Mouse (Mus musculus): Measurements from ENCODE around the gene Rnf121. TPM values are rescaled to one million over a fixed set of nuclear protein-coding genes. Genes with fewer than 3 reads are reported as not detected.

Rnf121 gene
- polyA plus RNA-seq, 1 experiment from 2014 or later, result 18.2 TPM

DNA sequence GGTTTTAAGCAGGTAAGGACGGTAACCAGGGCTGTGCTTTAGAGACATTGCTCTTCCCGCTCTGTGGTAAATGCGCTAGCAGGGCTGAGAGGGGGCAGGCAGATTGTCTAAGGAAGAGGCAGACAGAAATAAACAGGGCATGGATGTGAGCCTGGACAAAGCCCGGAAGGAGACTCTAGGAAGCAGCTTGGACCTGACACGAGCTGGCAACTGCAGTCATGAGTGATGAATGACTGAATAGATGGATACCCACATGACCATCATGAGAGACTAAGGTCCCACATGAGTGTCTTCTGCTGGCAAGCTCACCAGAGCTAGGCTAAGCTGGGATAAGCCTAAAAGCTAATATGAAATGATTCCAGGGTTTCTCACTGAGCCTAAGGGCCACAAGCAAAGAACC, 38.9 kb upstream of the Rnf121 start:
- H3K27me3 ChIP-seq (replicated peaks; ENCODE audit: insufficient read depth, low read length), result no peaks in the 10 kb centered on the region
- peak; percentile 23 for DNase-seq (ENCODE audit: low spot score)

DNA sequence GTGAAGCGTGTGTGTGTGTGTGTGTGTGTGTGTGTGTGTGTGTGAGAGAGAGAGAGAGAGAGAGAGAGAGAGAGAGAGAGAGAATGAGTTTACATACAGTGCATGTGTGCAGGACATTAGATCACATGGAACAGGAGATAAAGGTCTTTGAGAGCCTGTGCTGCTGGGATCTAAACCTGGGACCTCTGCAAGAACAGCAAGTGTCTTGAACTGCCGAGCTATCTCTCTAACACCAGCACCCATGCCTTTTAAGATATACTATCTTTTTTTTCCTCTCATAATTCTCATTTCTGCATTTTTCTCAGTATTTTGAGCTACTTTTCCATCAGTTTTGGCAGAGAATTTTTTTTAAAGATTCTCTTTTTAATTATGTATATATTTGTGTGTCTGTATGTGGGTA, 38.3 kb upstream of the Rnf121 start:
- Histone ChIP-seq H3K36me3 (ENCODE audit: insufficient read depth, low read length) (no peaks in the 10 kb centered on the region), H3K4me1 (ENCODE audit: insufficient read depth, low read depth, low read length) (peaks cover 14% of the 10 kb centered on the region), H3K9ac (replicated peaks; ENCODE audit: low read depth) (no peak overlapping the region), H3K27me3 (replicated peaks; ENCODE audit: insufficient read depth, low read length) (no peaks in the 10 kb centered on the region), H3K9me3 (ENCODE audit: low read length) (no peaks in the 10 kb centered on the region), H3K4me3 (ENCODE audit: low read depth, low read length) (no peak overlapping the region), H3K4me2 (replicated peaks; ENCODE audit: low read depth, low read length) (no peak overlapping the region), H3K27ac (ENCODE audit: low read length) (no peak overlapping the region)
- WGBS, result 51% methylated on average over 2 of the region's 2 CpGs
- no peak for TF ChIP-seq CTCF (IDR thresholded peaks at IDR 0.05)
- no peak for TF ChIP-seq EP300 (IDR thresholded peaks at IDR 0.05)
- no peak for DNase-seq (ENCODE audit: low spot score)
- ATAC-seq, result no peak

More for the DNA sequence above, 38.9 kb upstream of the Rnf121 start:
- 44% methylated on average over 5 of the region's 5 CpGs for WGBS
- Histone ChIP-seq H3K27ac (ENCODE audit: low read length) (no peak overlapping the region), H3K4me3 (ENCODE audit: low read depth, low read length) (no peak overlapping the region), H3K36me3 (ENCODE audit: insufficient read depth, low read length) (no peaks in the 10 kb centered on the region), H3K9ac (replicated peaks; ENCODE audit: low read depth) (no peak overlapping the region), H3K4me1 (ENCODE audit: insufficient read depth, low read depth, low read length) (peaks cover 14% of the 10 kb centered on the region), H3K4me2 (replicated peaks; ENCODE audit: low read depth, low read length) (no peak overlapping the region), H3K9me3 (ENCODE audit: low read length) (no peaks in the 10 kb centered on the region)
- peak; percentile 12; the same call in 1 of the 2 replicates for TF ChIP-seq EP300 (IDR thresholded peaks at IDR 0.05)
- TF ChIP-seq CTCF (IDR thresholded peaks at IDR 0.05), result no peak
- peak; percentile 41; the same call in 1 of the 2 replicates for ATAC-seq

DNA sequence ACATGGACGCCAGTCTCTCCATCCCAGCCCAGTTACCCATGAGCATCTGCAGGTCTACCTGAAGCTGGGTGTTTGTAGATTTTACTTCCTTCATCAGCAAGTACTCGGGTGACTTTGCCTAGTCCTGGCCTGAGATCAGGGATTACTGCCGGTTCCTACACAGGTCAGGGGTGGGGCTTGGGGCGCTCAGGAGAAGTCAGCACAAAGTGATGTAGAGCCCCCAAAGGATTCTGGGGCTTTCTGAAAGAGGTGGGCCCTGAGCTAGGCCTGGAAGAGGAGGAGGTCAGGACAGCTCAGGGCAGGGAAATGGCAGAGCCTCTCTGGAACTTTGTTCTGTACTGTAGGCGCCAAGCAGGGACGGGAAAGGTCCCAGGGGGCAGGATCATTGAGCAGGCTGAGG, 37.4 kb upstream of the Rnf121 start:
- WGBS, result 52% methylated on average over 6 of the region's 6 CpGs
- H3K4me2 ChIP-seq (replicated peaks; ENCODE audit: low read depth, low read length), result no peak overlapping the region
- H3K4me1 ChIP-seq (ENCODE audit: insufficient read depth, low read depth, low read length), result peaks cover 14% of the 10 kb centered on the region
- no peak overlapping the region for H3K4me3 ChIP-seq (ENCODE audit: low read depth, low read length)
- no peak overlapping the region for H3K9ac ChIP-seq (replicated peaks; ENCODE audit: low read depth)
- no peaks in the 10 kb centered on the region for H3K9me3 ChIP-seq (ENCODE audit: low read length)
- TF ChIP-seq EP300 (IDR thresholded peaks at IDR 0.05) (no peak), CTCF (IDR thresholded peaks at IDR 0.05) (no peak)
- DNase-seq (ENCODE audit: low spot score), result no peak
- no peak overlapping the region for H3K27ac ChIP-seq (ENCODE audit: low read length)
- no peaks in the 10 kb centered on the region for H3K36me3 ChIP-seq (ENCODE audit: insufficient read depth, low read length)
- no peaks in the 10 kb centered on the region for H3K27me3 ChIP-seq (replicated peaks; ENCODE audit: insufficient read depth, low read length)
- no peak for ATAC-seq

DNA sequence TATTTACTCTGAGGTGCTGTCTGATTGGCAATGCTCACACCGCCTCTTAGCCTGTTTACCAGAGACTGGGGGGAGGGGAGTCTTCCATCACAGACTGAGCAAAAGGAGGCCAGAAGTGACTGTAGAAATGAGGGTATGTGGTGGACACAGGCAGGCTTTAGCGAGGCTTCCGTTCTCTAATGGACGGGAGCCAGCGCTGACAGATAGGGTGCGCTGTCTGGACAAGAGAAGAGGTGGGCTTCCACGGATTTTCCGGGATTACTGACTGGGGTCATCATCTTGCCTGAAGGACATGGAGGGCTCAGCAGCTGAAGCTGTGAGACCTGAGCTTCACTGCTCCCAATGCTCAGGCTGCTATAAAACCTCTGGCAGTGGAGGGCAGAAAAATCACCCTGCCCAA, 37.0 kb upstream of the Rnf121 start:
- Histone ChIP-seq H3K27me3 (replicated peaks; ENCODE audit: insufficient read depth, low read length) (no peaks in the 10 kb centered on the region), H3K4me3 (ENCODE audit: low read depth, low read length) (no peak overlapping the region), H3K9me3 (ENCODE audit: low read length) (no peaks in the 10 kb centered on the region), H3K36me3 (ENCODE audit: insufficient read depth, low read length) (no peaks in the 10 kb centered on the region), H3K4me2 (replicated peaks; ENCODE audit: low read depth, low read length) (no peak overlapping the region), H3K9ac (replicated peaks; ENCODE audit: low read depth) (no peak overlapping the region), H3K27ac (ENCODE audit: low read length) (no peak overlapping the region), H3K4me1 (ENCODE audit: insufficient read depth, low read depth, low read length) (peaks cover 14% of the 10 kb centered on the region)
- ATAC-seq, result no peak
- TF ChIP-seq EP300 (IDR thresholded peaks at IDR 0.05) (no peak), CTCF (IDR thresholded peaks at IDR 0.05) (peak; percentile 17; the same call in 1 of the 2 replicates)
- no peak for DNase-seq (ENCODE audit: low spot score)
- WGBS, result 42% methylated on average over 8 of the region's 8 CpGs

DNA sequence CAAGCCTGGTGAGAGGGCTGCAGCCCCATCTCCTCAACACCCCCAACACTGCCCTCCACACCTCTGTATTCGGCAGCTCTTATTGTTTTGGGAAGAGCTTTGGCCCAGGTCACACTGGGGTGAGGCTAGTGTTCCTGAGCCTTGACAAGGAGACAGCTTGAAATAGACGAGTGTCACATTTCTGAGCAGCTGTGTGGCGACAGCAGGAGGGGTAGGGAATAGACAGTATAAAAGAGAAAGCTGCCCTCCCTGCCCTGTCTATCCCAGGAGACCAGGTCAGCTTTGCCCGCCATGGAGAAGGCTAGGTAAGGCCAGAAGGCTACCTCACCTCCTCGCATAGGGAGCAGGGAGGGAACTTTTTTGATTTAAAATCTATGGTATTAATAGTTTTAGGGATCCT, 36.2 kb upstream of the Rnf121 start, which contains the start of gene Art1:
Art1 (plus strand) TSS at position 257 of the 400 bp plus-strand sequence.
- Histone ChIP-seq H3K27ac (ENCODE audit: low read length) (no peak within 1 kb of the TSS), H3K9ac (replicated peaks; ENCODE audit: low read depth) (no peak within 1 kb of the TSS)

DNA sequence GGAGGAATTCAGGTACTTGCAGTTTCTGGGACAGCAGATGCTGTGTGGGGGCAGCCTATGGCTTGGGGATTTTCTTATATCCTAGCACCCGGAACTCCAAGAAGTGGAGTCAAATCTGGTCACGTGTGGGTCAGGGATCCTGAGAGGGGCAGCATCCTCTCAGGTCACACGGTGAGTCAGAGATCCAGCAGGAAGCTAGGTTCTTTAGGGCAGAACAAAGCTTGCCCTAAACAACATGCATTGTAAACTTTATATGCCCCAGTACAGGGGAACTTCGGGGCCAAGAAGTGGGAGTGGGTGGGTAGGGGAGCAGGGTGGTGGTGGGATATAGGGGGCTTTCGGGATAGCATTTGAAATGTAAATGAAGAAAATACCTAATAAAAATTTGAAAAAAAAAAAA, 35.6 kb upstream of the Rnf121 start:
- no peak overlapping the region for H3K27ac ChIP-seq (ENCODE audit: low read length)
- DNase-seq (ENCODE audit: low spot score) (no peak), ATAC-seq (no peak)
- no peaks in the 10 kb centered on the region for H3K9me3 ChIP-seq (ENCODE audit: low read length)
- H3K4me3 ChIP-seq (ENCODE audit: low read depth, low read length), result no peak overlapping the region
- H3K4me1 ChIP-seq (ENCODE audit: insufficient read depth, low read depth, low read length), result peaks cover 10% of the 10 kb centered on the region; the same call in 1 of the 2 replicates
- no peak for TF ChIP-seq EP300 (IDR thresholded peaks at IDR 0.05)
- no peak for TF ChIP-seq CTCF (IDR thresholded peaks at IDR 0.05)
- WGBS, result 67% methylated on average over 5 of the region's 5 CpGs
- H3K9ac ChIP-seq (replicated peaks; ENCODE audit: low read depth), result no peak overlapping the region
- 0 out of 2 replicates have a peak overlapping the region, but pooled peaks have one; percentile 71 for H3K4me2 ChIP-seq (replicated peaks; ENCODE audit: low read depth, low read length)
- no peaks in the 10 kb centered on the region for H3K36me3 ChIP-seq (ENCODE audit: insufficient read depth, low read length)
- no peaks in the 10 kb centered on the region for H3K27me3 ChIP-seq (replicated peaks; ENCODE audit: insufficient read depth, low read length)

More for the DNA sequence above, 36.2 kb upstream of the Rnf121 start, which contains the start of gene Art1:
- Histone ChIP-seq H3K36me3 (ENCODE audit: insufficient read depth, low read length) (no peaks in the 10 kb centered on the region), H3K4me1 (ENCODE audit: insufficient read depth, low read depth, low read length) (peaks cover 10% of the 10 kb centered on the region; the same call in 1 of the 2 replicates), H3K4me3 (ENCODE audit: low read depth, low read length) (no peak within 1 kb of the TSS), H3K4me2 (replicated peaks; ENCODE audit: low read depth, low read length) (peak within 1 kb of the TSS; percentile 71; the same call in 1 of the 2 replicates), H3K9me3 (ENCODE audit: low read length) (no peaks in the 10 kb centered on the region), H3K27me3 (replicated peaks; ENCODE audit: insufficient read depth, low read length) (no peaks in the 10 kb centered on the region)
- ATAC-seq, result no peak
- 60% methylated on average over 5 of the region's 5 CpGs for WGBS
- no peak for DNase-seq (ENCODE audit: low spot score)
- TF ChIP-seq EP300 (IDR thresholded peaks at IDR 0.05) (no peak), CTCF (IDR thresholded peaks at IDR 0.05) (no peak)

Data from lung, postnatal 0 days (tissue).